Mouse (Mus musculus) midbrain, embryonic 14.5 days (tissue): Measurements from ENCODE around the gene Tmprss3. TPM values are rescaled to one million over a fixed set of nuclear protein-coding genes. Genes with fewer than 3 reads are reported as not detected.

Experiments
- ATAC-seq: fragments of 200-750 bp; cut with Nextera tagmentation; 2 replicates; pipeline ENCODE4 v1.8.0; 2017; ENCODE audit warnings: moderate number of reproducible peaks, moderate library complexity; ENCODE audit not compliant: low FRiP score, low TSS enrichment
- DNase-seq: peaks from one replicate; pipeline ENCODE4 v3.0.0-alpha.2; 2015
- H3K27ac ChIP-seq: fragments of 300-500 bp; sonication (generic); replicated peaks from 2 replicates; pipeline ENCODE4 v1.5.1; 2014; ENCODE audit warnings: mild to moderate bottlenecking, low read depth, low read length, moderate library complexity
- H3K27me3 ChIP-seq: fragments of 300-500 bp; sonication (generic); 2 replicates; pipeline ENCODE4 v1.6.1; 2014; ENCODE audit warnings: low read length, control low read depth, mixed read lengths; ENCODE audit not compliant: control insufficient read depth, insufficient read depth
- H3K36me3 ChIP-seq: fragments of 300-500 bp; sonication (generic); 2 replicates; pipeline ENCODE4 v1.6.1; 2014; ENCODE audit warnings: low read length, control low read depth; ENCODE audit not compliant: control insufficient read depth, insufficient read depth
- H3K4me1 ChIP-seq: fragments of 300-500 bp; sonication (generic); 2 replicates; pipeline ENCODE4 v1.6.1; 2014; ENCODE audit warnings: mild to moderate bottlenecking, antibody characterized with exemption, low read length, control low read depth; ENCODE audit not compliant: control insufficient read depth, insufficient read depth
- H3K4me2 ChIP-seq: fragments of 300-500 bp; sonication (generic); 2 replicates; pipeline ENCODE4 v1.6.1; 2014; ENCODE audit warnings: mild to moderate bottlenecking, low read length, moderate library complexity
- H3K4me3 ChIP-seq: fragments of 300-500 bp; sonication (generic); replicated peaks from 2 replicates; pipeline ENCODE4 v1.5.1; 2014; ENCODE audit warnings: low read depth, low read length
- H3K9ac ChIP-seq: fragments of 300-500 bp; sonication (generic); replicated peaks from 2 replicates; pipeline ENCODE4 v1.6.1; 2014; ENCODE audit warnings: mild to moderate bottlenecking, low read length, moderate library complexity
- H3K9me3 ChIP-seq: fragments of 300-500 bp; sonication (generic); 2 replicates; pipeline ENCODE4 v1.6.1; 2016; ENCODE audit warnings: low read length, control low read depth, mixed read lengths; ENCODE audit not compliant: control insufficient read depth
- WGBS: fragments of 180-500 bp; shearing (Covaris S2); extraction: QIAGEN DNeasy Blood & Tissue Kit; methylation state at CpG from one replicate; pipeline ENCODE4 v1.1.7; 2014; 5-methylcytosine and 5-hydroxymethylcytosine counted together
- polyA plus RNA-seq: library from polyadenylated mRNA; unstranded; fragments of >200 nt; fragmentation: Nextera tagmentation; extraction: Ambion mirVana; gene quantifications from 2 replicates; pipeline ENCODE4 v1.2.1, GENCODE M21; 2014

Gene Tmprss3
- polyA plus RNA-seq, 1 experiment from 2014 or later, result not detected

DNA sequence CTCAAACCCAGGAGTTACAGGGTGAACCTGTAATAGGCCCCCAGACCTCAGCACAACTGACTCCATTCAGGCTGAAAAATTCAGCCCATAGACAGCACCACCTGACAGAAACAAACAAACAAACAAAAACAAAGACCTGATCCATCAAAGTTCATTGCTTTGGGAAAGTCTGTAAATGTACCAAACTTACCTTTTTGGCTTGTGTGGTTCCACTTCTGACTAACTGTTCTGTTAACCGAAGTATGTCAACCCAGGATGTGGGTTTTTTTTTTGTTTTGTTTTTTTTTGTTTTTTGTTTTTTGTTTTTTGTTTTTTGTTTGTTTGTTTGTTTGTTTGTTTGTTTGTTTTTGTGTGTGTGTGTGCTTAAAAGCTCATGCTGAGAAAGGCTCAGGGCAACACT is 62.0 kb downstream of the Tmprss3 start:
- no peak for ATAC-seq
- no peak overlapping the region for H3K9ac ChIP-seq
- H3K27ac ChIP-seq, result no peak overlapping the region
- no peaks in the 10 kb centered on the region for H3K36me3 ChIP-seq
- H3K9me3 ChIP-seq, result no peaks in the 10 kb centered on the region
- DNase-seq, result no peak
- H3K27me3 ChIP-seq, result no peaks in the 10 kb centered on the region
- H3K4me1 ChIP-seq, result no peaks in the 10 kb centered on the region
- no peak overlapping the region for H3K4me3 ChIP-seq
- no peak overlapping the region for H3K4me2 ChIP-seq
- WGBS, result 89% methylated on average over 1 of the region's 1 CpGs

GRCm38 (mm10) chr17:31136291-31136690 is 62.5 kb downstream of the Tmprss3 start:
- 69% methylated on average over 3 of the region's 3 CpGs for WGBS
- no peak for DNase-seq
- no peaks in the 10 kb centered on the region for H3K4me1 ChIP-seq
- ATAC-seq, result no peak
- no peaks in the 10 kb centered on the region for H3K36me3 ChIP-seq
- H3K4me2 ChIP-seq, result no peak overlapping the region
- H3K9ac ChIP-seq, result no peak overlapping the region
- H3K27ac ChIP-seq, result no peak overlapping the region
- no peak overlapping the region for H3K4me3 ChIP-seq
- no peaks in the 10 kb centered on the region for H3K9me3 ChIP-seq
- no peaks in the 10 kb centered on the region for H3K27me3 ChIP-seq

DNA sequence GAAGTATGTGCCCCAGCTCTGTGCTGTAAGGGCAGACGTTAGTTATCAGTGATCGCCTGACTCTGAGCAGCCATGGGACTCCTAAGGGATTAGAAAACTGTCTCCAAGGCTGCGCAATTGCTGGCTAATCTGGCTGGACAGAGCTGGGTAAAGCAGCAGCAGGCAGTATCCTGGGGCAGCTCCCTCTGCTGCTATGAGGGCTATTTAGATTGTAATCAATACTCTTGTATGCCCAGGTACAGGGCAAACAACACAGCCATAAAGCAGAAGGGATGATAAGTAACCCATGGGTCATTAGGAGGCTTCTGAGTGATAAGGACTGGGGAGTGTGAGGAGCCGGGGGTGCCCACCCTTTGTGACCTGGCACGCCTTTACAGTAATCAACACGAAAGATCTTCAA is 63.9 kb downstream of the Tmprss3 start:
- no peak for ATAC-seq
- 78% methylated on average over 6 of the region's 6 CpGs for WGBS
- Histone ChIP-seq H3K9ac (no peak overlapping the region), H3K4me2 (no peak overlapping the region), H3K9me3 (no peaks in the 10 kb centered on the region), H3K27me3 (no peaks in the 10 kb centered on the region), H3K36me3 (no peaks in the 10 kb centered on the region), H3K4me1 (no peaks in the 10 kb centered on the region), H3K27ac (no peak overlapping the region), H3K4me3 (no peak overlapping the region)
- no peak for DNase-seq

DNA sequence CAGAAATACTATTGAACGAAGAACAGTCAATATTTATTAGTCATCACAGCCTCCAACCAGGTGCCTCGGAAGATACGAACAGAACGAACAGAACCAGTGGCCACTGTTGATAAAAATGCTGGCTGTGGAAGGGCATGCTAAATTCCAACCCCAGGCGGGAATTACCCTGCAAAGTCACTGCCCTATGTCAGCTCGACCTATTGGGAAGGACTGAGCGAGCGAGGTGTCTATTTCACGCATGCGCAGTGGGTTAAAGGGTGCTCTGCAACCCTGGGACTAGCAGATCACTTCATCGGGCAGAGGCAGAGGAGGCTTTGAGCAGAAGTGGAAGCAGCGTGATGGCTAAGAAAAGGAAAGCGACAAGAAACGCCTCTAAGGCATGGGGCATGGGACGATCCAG is 65.0 kb downstream of the Tmprss3 start:
- no peaks in the 10 kb centered on the region for H3K36me3 ChIP-seq

DNA sequence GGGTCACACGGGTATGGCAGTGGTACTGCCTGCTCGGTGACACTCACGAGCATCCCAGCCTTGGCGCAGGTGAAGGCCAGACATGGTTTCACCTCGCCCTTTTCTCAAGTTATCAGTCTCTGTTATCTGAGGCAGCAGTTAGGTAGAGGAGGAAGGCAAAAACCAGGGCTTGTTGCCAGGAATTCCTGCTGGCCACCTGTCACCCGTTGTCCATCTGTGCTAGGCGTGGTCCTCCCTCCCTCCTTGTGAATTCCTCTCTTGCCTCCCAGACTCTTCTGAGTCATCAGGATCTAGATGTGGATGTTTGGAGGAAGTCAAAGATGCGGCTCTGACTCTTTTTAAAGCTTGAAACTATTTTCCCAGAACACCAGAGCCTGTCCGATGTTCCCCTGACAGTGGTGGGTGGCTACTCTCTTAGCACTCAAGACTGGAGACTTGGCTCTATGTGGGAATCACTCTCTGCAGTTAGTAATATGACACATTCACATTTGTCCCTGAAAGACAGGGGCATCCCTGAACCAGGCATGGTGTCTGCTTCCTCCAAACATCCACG is 67.4 kb downstream of the Tmprss3 start:
- H3K4me2 ChIP-seq, result no peak overlapping the region
- H3K36me3 ChIP-seq, result no peaks in the 10 kb centered on the region
- ATAC-seq, result no peak
- H3K4me1 ChIP-seq, result 0 out of 2 replicates have a peak, but pooled peaks cover 5% of the 10 kb centered on the region
- no peaks in the 10 kb centered on the region for H3K9me3 ChIP-seq
- H3K27ac ChIP-seq, result no peak overlapping the region
- H3K27me3 ChIP-seq, result no peaks in the 10 kb centered on the region
- H3K4me3 ChIP-seq, result no peak overlapping the region
- no peak for DNase-seq
- no peak overlapping the region for H3K9ac ChIP-seq
- WGBS, result 85% methylated on average over 10 of the region's 10 CpGs

More for the DNA sequence above, 65.0 kb downstream of the Tmprss3 start:
- DNase-seq, result no peak
- Histone ChIP-seq H3K27me3 (no peaks in the 10 kb centered on the region), H3K27ac (no peak overlapping the region), H3K9me3 (no peaks in the 10 kb centered on the region), H3K9ac (no peak overlapping the region), H3K4me3 (no peak overlapping the region), H3K4me1 (0 out of 2 replicates have a peak, but pooled peaks cover 5% of the 10 kb centered on the region), H3K4me2 (no peak overlapping the region)
- no peak for ATAC-seq
- WGBS, result 87% methylated on average over 15 of the region's 15 CpGs

DNA sequence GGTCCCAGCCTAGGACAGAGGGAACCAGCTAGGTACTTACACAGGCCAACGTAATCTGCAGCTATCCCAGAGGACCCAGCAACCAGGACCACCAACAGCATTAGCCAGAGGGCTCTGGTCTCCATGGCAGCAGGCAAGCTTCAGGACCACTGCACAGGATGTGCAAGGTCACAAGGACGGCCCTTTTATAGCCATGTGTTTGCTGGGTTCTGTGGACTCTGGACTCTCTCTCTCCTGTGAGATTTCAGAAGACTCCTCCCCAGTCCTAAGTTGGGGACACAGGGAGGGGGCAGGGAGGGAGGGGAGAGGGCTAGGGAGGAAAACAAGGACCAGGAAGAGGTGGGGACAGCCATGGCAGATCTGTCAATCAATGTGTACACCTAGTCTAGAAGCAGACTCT is 69.3 kb downstream of the Tmprss3 start, which contains the start of gene Tff3:
Gene Tff3 (minus strand): TSS at position 195 of the 400 bp plus-strand sequence.
- Histone ChIP-seq H3K36me3 (no peaks in the 10 kb centered on the region), H3K27me3 (no peaks in the 10 kb centered on the region), H3K4me1 (0 out of 2 replicates have a peak, but pooled peaks cover 5% of the 10 kb centered on the region), H3K9ac (no peak within 1 kb of the TSS), H3K4me3 (no peak within 1 kb of the TSS), H3K27ac (no peak within 1 kb of the TSS), H3K4me2 (no peak within 1 kb of the TSS), H3K9me3 (no peaks in the 10 kb centered on the region)
- DNase-seq, result no peak
- no peak for ATAC-seq
- 25% methylated on average over 2 of the region's 2 CpGs for WGBS

Other genes with a start within 250 kb of the Tmprss3 start
- gene Umodl1, start 244.3 kb downstream of the Tmprss3 start, polyA plus RNA-seq, result not detected in 2 replicates
- gene Abcg1, start 141.3 kb downstream of the Tmprss3 start, polyA plus RNA-seq, result 23.1 and 24.7 TPM in 2 replicates
- 0.51 and 1.3 TPM in 2 replicates for gene Tff3, start 69.3 kb downstream of the Tmprss3 start, polyA plus RNA-seq
- gene Tff2, start 54.7 kb downstream of the Tmprss3 start, polyA plus RNA-seq, result not detected in 2 replicates
- gene Tff1, start 33.7 kb downstream of the Tmprss3 start, polyA plus RNA-seq, result not detected in 2 replicates
- 0.28 TPM in 1 of 2 replicates, not detected in the other for gene Ubash3a, start 8.9 kb upstream of the Tmprss3 start, polyA plus RNA-seq
- gene Rsph1, start 78.4 kb upstream of the Tmprss3 start, polyA plus RNA-seq, result 1.5 and 2.0 TPM in 2 replicates
- gene Slc37a1, start 87.8 kb upstream of the Tmprss3 start, polyA plus RNA-seq, result 12.0 and 12.8 TPM in 2 replicates
- 34.6 and 36.5 TPM in 2 replicates for gene Pde9a, start 187.2 kb upstream of the Tmprss3 start, polyA plus RNA-seq